Mouse (Mus musculus) bone marrow, adult 2 months (tissue): ENCODE measurements around the gene Sart1. TPM values are rescaled to one million over a fixed set of nuclear protein-coding genes. Genes with fewer than 3 reads are reported as not detected.

Experiments
- H3K27ac ChIP-seq: fragments of 200-500 bp; 2 replicates; pipeline ENCODE4 v1.5.1; 2012; ENCODE audit warnings: low read depth, mild to moderate bottlenecking, control low read depth, inconsistent platforms, low read length; ENCODE audit not compliant: control insufficient read depth, poor library complexity, insufficient read depth
- H3K4me1 ChIP-seq: fragments of 200-500 bp; 2 replicates; pipeline ENCODE4 v1.6.1; 2011; ENCODE audit warnings: low read length; ENCODE audit not compliant: control insufficient read depth, insufficient read depth
- H3K4me3 ChIP-seq: fragments of 200-500 bp; replicated peaks from 2 replicates; pipeline ENCODE3; 2011; ENCODE audit warnings: mild to moderate bottlenecking, low read depth, low read length, control low read depth; ENCODE audit not compliant: control insufficient read depth
- CTCF ChIP-seq: fragments of 200-500 bp; IDR thresholded peaks from 2 replicates; pipeline ENCODE4 v1.5.1; 2011; ENCODE audit warnings: low read length, control low read depth; ENCODE audit not compliant: control insufficient read depth, insufficient read depth
- POLR2A ChIP-seq: fragments of 200-500 bp; IDR thresholded peaks from 2 replicates; pipeline ENCODE4 v1.6.1; 2011; ENCODE audit warnings: low read depth, mild to moderate bottlenecking, control low read depth, low read length, borderline replicate concordance; ENCODE audit not compliant: control insufficient read depth
- WGBS: fragments of 180-500 bp; shearing (Covaris S2); methylation state at CpG from one replicate; pipeline ENCODE4 v1.1.7; 2018; 5-methylcytosine and 5-hydroxymethylcytosine counted together
- polyA plus RNA-seq: library from polyadenylated mRNA; stranded (reverse); fragments of >200 nt; gene quantifications from 2 replicates; pipeline ENCODE4 v1.2.4, GENCODE M21; 2011; ENCODE audit warnings: low replicate concordance; ENCODE audit not compliant: missing spikeins, insufficient read depth, insufficient read length

The Sart1 gene
- polyA plus RNA-seq, 1 experiment: 213 TPM

DNA sequence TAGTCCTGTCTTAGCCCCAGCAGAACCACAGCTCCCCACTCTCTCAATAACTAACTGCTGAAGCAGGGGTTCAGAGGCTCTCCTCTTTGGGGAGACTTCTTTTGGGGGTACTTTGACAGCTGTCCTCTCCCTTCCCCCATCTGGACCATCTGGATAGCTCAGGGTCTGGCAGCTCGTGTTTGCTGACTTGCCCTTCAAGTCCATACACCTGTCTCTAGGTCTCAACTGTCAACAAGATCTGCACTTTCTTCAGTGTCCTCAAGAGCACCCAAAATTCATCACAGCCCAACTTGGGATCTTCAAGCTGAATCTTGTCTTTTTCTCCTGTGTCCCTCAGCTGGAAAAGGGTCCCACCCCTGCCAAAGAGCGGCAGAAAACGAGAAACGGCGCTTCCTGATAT is 33.3 kb upstream of the Sart1 start:
- 82% methylated on average over 5 of the region's 5 CpGs for WGBS
- Histone ChIP-seq H3K27ac (no peak overlapping the region), H3K4me3 (no peak overlapping the region), H3K4me1 (no peaks in the 10 kb centered on the region)
- TF ChIP-seq POLR2A (no peak), CTCF (no peak)

DNA sequence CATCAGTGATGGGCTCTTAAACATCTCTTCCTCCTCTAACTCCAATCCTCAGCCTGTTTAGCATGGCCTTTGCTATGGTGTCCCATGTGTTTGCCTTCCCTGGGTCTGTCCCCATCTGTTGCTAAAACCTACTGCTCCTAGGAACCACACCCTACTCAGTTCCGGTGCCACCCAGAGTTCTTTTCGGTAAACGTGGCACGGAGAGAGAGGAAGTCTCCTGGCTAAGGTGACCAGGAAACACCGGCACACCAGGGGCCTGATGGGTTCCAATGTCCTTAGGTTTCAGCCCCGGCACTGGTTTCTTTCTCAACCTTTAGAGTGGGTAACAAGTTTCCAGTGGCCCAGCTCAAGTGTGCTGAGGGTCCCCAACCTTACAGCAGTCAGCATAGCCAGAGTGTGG is 32.1 kb upstream of the Sart1 start:
- WGBS: 78% methylated on average over 6 of the region's 6 CpGs
- H3K4me1 ChIP-seq: no peaks in the 10 kb centered on the region

DNA sequence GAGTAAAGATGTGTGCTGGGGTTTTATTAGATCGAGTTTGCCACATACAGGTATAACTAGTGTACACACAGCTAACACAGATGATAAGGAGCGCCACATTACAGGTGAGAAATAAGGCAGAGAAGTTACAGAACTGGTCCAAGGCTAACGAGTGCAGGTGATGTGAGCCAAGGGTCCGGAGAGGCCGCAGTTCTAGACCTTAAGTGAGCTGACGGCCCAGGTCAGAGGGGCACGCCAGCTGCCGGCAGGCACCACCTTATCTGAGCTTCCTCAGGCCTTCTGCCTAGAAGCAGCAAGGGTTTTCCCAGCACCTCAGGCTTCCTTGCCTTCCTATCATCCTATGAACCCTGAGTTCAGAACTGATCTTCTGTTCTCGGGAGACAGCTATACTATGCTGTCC is 31.1 kb upstream of the Sart1 start:
- H3K4me1 ChIP-seq: no peaks in the 10 kb centered on the region
- 81% methylated on average over 9 of the region's 9 CpGs for WGBS
- no peak overlapping the region for H3K4me3 ChIP-seq
- no peak for TF ChIP-seq CTCF
- no peak for TF ChIP-seq POLR2A
- no peak overlapping the region for H3K27ac ChIP-seq

More for the DNA sequence above, 32.1 kb upstream of the Sart1 start:
- H3K27ac ChIP-seq: no peak overlapping the region
- no peak overlapping the region for H3K4me3 ChIP-seq
- no peak for TF ChIP-seq CTCF
- TF ChIP-seq POLR2A: no peak

DNA sequence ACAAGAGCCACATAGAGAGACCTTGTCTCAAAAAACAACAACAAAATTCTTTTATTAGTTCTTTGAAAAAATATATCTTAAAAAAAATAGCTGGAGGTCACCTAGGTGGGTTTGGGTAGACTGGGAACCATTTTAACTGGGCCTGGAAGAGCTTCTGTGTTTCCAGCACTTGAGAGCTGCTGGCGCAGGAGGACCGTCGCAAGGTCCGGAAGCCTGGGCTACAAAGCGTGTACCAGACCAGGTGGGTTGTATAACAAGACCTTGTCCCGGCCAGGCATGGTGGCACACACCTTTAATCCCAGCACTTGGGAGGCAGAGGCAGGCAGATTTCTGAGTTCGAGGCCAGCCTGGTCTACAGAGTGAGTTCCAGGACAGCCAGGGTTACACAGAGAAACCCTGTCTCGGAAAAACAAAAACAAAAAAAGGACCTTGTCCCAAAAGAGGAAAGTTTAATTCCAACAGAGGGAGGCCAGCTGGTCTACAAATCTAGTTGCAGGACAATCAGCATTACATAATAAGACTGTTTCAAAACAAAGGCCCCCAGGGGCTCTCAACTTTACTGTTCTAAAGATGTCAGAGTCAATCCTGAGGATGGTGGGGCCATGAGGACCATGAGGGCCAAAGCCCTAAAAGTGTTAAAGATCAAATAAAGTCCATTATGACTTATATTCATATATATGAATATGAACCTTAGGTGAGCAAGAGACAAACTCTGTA is 30.4 kb upstream of the Sart1 start:
- 95% methylated on average over 8 of the region's 8 CpGs for WGBS
- no peak overlapping the region for H3K4me3 ChIP-seq
- TF ChIP-seq CTCF (no peak), POLR2A (no peak)
- H3K4me1 ChIP-seq: no peaks in the 10 kb centered on the region
- no peak overlapping the region for H3K27ac ChIP-seq

DNA sequence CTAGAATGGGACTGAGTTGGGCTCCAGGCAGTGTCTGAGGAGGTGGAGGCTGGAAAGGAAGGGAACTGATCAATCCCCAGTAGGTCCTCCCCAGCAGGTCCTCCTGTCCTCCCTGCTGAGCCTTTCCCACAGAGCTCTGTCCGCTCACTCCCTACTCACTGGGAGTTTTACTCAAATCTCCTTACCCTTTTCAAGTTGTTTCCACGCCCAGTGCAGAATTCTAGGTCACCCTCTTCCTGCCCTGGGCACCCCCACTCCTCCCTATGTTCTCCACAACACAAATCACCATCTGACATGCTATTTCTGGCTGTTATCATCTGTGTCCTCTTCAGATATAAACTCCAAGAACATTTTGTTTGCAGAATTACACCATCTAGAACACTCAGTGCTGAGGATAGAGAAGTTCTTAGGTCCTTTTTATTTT is 26.0 kb upstream of the Sart1 start:
- Histone ChIP-seq H3K27ac (no peak overlapping the region), H3K4me3 (no peak overlapping the region), H3K4me1 (no peaks in the 10 kb centered on the region; the same call in 1 of the 2 replicates)
- TF ChIP-seq POLR2A: no peak
- no peak for TF ChIP-seq CTCF
- 83% methylated on average over 2 of the region's 2 CpGs for WGBS

DNA sequence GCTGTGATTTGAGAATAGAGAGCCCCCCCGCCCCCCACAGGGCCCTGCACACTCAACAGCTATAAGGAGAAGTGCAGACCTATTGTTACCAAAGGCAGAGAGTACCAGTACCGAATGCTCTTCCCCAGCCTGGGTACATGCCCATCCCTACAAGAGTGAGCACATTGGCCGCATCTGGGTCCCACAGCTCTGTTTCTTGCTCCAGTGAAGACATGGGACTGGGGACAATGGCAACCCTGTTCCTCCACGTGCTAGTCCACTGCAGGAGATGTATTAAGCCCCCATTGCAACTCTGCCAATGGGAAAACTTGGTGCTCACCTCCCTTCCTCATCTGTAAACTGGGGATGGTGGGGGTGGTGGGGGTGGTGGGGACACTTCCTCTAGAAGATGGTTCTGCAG is 25.3 kb upstream of the Sart1 start:
- Histone ChIP-seq H3K27ac (no peak overlapping the region), H3K4me3 (no peak overlapping the region), H3K4me1 (peaks cover 1% of the 10 kb centered on the region; the same call in 1 of the 2 replicates)
- TF ChIP-seq CTCF (no peak), POLR2A (no peak)
- WGBS: 82% methylated on average over 4 of the region's 4 CpGs

DNA sequence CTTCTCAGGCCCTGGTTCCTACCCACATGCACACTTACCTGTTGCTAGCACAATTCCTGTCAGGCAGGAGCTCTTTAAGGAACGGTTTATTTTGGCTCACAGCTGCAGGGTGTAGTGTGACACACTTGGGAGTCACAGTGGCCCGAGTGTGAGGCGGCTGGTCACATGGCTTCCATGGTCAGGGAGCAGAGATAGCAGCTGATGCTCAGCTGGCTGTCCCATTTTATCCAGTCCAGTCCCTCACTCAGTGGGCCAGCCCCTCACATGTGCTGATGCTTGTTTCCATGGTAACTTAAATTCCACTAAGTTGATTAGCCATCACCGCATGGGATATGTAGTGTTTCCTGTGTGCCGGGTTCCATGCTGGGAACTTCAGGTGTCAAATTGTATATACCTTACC is 23.5 kb upstream of the Sart1 start:
- WGBS: 84% methylated on average over 5 of the region's 5 CpGs
- Histone ChIP-seq H3K4me3 (no peak overlapping the region), H3K4me1 (peaks cover 4% of the 10 kb centered on the region), H3K27ac (no peak overlapping the region)
- no peak for TF ChIP-seq POLR2A
- TF ChIP-seq CTCF: no peak

DNA sequence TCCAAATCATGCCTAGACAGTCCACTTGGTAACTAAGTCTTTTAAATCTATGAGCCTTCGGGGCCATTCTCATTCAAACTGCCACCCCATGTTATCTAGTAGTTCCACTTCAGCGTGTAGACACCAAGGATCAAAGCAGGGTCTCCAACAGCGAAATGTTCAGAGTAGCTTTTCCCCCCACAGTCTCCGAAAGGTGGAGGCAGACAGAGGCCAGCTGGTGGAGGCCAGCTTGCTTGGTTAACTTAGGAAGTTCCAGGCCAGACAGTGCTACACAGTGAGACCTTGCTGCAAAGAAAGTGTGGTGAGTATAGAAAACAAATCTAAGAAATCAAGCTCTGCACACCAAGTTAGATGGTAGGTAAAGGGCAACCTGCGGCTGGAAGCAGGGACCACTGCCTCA is 22.1 kb upstream of the Sart1 start:
- WGBS: 87% methylated on average over 5 of the region's 5 CpGs
- TF ChIP-seq POLR2A (no peak), CTCF (no peak)
- H3K4me1 ChIP-seq: peaks cover 6% of the 10 kb centered on the region
- H3K4me3 ChIP-seq: no peak overlapping the region
- no peak overlapping the region for H3K27ac ChIP-seq
